Mouse (Mus musculus) cerebellum, postnatal 25 days (tissue): ENCODE measurements around the gene Grtp1.

Experiments
- DNase-seq, 2 experiments: peaks; one replicate each; pipeline ENCODE4 v3.0.0; 2021; ENCODE audit warnings: mixed read lengths in 2 of 2

Gene Grtp1

DNA sequence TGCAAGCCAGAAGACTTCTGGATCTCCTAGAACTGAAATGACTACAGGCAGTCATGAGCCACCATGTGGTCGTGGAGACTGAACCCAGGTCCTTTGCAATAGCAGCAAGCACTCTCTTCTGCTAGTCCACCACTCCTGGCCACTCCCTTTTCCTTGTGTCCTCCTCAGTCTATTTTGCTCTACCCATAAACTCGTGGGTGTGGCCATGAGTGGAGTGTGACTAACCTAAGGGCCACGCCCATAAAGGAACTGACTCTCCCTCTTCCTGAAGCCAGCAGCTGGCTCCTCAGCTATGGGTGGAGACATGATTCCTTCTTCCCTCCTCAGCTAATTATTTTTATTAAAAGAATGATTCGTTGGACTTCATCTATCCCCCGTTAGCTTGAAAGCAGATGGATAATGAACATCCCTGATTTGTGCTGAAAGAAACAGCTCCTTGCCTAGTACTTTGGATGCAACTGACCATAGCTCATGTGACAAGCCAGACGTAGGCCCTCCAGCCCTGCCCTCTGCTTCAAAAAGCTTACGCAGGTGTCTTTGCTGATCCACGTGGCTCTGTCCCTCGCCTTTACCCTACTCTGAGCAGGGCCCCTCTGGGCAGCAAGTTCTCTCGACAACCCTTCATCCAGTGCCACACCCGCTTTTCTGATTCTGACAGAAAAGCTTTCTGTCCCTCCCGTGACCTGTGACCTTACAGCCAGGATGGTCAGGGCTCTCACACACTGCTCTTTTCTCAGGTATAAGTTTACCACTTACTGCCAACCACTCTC is 4.1 kb upstream of the Grtp1 start:
- no peak for DNase-seq

DNA sequence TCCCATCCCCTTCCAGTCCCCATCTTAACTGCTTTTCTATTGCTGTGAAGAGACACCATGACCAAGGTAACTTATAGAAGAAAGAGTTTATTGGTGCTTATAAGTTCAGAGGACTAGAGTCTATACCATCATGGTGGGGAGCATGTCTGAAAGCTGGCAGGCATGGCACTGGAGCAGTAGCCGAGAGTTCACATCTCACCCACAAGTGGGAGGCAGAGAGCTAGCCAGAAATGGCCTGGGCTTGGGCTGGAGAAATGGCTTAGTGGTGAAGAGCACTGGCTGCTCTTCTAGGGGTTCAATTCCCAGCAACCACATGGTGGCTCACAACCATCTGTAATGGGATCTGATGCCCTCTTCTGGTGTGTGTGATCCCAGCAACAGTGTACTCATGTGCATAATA is 3.1 kb upstream of the Grtp1 start:
- DNase-seq: no peak

DNA sequence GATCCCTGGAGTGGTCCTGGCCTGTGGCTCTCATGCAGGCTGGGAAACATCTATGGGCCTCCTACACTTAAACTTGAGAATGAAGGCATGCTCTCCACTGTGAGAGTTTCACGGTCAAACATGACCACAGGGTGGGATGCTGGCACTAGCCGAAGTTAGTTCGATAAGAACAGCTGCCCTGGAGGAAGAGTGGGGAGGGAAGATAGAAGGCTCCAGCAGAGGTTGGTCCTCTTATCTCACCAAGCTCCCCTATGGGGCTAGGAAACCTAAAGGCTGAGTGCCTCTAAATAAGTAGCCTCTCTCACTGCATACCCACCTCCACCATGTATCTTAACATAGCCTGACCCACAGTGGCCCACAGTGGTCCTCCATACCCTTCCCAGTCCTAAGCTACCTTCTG is 2.4 kb upstream of the Grtp1 start:
- no peak for DNase-seq

DNA sequence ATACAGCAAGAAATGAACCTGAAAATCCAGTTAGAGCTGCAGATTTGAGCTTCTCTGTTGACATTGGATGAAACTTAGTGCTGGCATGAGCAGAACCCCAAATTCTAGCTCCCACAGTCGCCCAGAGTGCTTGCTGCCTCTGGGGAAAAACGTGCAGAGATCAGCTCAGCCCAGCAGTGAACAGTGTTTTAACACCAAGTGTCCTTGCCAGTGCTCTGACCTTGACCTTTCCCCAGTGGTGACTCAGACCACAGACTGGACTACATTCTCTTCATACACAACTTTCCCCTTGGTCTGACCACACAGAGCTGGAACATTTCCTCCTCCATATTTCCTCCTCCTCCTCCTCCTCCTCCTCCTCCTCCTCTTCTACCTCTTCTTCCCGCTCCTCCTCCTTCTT is 1.6 kb upstream of the Grtp1 start:
- DNase-seq: no peak

DNA sequence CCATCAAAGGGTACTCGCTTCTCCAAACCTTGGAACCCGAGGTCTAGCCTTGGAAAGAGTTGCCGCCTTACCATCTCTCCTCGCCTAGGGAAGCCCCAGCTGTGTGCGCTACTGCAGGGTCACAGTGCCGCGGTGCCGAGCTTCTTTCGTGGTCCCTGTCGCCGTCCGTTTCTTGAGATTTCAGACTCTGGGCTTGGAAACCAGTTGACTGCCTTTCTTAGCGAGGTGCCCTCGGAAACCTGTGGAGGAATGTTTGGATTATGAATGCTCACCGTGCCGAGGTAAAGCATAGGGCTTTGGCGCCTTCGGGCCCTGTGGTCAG is 554 bp upstream of the Grtp1 start:
- DNase-seq: no peak

DNA sequence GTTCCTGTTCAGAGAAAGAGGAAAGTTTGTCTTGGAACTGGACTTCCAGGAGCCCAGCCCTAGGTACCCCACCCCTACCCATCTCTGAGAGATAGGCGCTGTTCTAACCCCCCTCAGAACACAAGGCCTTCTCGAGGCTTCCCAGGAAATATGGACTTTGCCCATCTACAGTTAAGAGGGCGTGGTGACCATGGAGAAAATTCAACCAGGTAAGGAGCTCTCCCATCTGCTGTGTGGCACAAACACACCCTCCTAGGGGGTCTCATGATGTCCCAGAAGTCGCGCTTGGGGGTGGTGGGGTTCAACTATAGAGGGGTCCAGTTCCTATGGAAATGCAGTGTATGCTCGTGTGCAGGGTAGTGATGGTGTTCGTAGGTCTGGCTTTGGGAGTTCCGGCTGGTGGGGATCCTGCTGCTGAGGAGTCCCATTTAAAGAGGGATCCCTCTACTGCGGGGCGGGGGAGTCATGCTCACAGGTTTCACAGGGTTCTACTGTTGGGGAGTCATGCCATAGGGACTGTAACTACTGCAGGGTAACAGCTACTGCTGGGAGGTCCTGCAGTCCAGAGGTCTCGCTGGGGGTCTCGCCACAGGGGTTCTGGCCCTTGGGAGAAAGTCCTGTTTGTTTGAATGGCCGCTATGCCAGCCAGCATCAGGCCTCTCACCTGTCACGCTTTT is 897 bp downstream of the Grtp1 start:
- no peak for DNase-seq

DNA sequence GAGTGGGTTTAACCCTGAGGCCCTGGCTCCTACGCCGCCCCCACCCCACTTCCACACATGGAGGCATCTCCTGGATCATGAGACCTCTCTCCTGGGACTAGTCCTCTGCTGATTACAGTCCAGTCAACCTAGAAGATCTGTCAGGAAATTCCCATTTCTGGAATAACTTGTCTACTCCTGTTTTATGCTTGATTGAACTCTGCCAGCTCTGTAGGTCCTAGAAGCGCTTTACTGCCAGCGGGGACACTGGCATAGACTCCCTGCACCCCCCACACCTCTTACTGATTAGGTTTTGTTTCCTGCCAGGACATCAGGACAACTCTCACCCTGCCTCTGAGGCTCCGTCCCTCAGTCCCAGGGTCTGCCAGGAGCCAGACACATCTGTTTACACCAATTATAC is 2.9 kb downstream of the Grtp1 start:
- no peak for DNase-seq

DNA sequence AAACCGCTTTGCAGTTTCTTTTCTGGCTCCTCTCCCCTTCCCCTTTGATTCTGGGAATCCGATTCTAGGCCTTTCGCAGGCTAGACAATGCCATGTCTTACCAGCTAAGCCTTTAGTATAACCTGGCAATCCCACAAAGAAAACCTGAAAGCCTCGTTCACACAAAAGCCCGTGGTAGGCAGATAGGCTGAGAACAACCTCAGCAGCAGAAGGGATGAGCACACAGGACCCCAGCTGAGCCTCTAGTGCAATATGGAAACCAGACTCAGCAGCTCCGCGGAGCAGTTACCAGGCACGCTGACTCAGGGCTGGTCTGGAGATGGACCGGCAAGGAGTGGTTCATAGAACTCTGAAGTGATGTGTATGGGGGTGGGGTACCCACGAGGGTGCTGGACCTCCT is 5.6 kb downstream of the Grtp1 start:
- DNase-seq: no peak

DNA sequence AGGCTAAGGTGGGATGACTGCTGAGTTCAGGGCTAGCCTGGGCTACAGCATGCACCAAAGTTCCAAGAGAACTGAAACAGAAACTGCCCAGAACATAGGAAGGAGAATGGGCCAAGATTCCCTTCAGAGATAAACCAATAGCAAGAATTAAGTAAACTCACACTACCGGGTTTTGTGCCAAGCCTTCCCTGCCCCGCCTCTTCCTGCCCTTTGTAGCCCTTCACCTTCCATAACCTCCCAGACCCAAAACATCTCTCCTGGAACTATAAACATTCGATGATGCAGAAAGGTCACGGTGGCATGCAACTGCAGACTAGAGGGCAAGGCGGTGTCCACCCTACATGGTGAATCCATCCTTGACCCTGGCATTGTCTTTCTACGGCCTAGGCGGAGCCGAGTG is 10.2 kb downstream of the Grtp1 start:
- DNase-seq: no peak

DNA sequence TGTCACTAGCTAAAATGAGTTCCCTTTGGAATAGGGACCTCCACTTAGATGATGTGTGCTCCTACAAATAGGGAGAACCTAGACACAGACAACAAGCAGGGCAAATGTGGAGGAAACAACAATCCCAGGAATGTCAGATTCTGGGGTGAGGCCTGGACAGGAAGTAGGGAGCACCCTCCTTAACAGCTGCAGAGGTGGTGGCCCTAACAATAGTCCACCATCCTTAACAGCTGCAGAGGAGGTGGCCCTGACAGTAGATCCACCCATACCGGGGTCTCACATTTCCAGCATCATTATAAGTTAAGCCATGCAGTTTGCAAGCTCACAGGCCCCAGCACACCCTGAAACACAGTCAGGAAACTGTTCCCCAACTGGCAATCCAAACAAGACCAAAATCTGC is 11.6 kb downstream of the Grtp1 start:
- DNase-seq: no peak

DNA sequence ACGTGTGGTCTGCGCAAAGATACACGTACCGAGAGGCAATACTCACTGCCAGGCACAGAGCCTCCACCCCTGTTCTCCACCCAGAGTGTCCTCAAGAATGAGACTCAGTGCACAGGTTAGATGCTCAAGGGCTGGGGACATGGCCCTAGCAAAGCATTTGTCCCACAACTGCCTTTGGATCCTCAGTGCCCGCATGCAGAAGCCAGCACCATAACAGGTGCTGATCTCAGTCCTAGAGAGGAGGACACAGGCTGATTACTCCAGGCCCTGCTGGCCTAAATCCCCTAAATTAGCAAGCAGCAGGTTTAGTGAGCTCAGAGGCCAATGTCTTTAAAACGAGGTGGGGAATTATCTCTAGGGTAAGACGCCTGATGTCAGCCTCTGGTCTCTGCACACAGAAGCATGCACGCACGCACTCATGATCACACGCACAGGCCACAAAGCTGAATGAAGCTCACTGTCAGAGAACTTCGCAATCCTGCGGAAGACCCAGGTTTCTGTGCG is 12.3 kb downstream of the Grtp1 start:
- DNase-seq: no peak

DNA sequence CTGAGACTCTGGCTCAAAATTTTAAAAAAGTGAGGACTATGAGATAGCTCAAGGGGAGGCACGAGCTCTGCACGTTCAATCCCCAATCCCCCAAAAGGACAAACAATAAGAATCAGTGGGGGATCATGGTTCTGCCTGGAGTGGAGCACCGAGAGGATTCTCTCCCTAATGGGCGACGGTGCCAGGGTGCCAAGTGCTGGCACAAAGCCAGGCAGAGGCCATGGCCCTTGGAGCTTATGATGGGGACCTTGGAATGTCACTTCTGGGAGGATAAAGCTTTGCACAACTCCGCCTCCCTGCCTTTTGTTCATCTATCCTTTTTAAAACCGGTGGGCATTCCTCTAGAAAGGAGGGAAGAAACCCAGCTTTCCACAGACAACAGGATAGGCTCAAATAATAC is 12.8 kb downstream of the Grtp1 start:
- no peak for DNase-seq

DNA sequence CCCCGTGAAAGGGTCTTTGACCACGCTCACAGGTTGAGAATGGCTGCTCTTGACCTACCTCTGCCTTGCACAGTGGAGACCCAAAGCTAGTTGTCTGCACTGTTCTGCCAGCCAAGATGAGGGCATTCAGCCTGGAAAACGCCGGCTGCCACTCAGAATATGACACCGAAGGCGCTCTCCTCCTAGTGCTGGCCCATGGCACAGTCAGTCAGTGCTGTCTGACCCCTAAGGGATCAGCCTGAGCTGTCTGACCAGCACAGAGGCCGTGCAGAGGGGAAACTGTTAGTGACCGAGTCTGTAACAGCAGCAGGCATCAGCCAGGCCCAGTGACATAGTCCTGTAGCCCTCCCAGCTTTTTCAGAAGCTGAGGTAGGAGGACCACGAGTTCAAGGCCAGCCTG is 13.2 kb downstream of the Grtp1 start:
- no peak for DNase-seq

DNA sequence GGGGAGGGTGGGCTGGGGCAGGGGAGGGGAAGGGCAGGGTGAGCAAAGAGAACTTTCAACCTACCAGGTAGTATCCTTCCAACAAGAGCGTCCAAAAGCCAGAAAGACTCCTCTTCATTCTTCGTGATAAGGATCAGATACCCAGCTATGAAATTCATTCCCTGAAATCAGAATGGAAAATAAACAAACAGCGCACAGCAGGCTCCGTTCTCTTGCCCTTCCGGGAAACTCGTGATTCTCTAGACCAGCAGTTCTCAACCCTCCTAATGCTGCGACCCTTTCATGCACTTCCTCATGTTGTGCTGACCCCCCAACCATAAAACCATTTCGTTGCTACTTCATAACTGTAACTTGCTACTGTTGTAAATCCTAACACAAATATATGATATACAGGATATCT is 13.6 kb downstream of the Grtp1 start:
- DNase-seq: no peak

DNA sequence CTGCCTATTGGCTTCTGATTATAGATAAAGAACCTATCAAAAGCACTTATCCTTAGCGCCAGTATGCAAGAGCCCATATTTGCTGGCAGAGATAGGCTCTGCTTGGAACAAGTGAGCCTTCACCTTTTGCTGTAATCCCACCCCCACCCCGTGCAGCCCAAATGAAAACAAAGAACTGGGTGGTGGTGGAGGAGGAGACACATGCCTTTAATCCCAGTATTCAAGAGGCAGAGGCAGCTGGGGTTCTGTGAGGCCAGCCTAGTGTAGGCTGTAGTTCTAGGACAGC is 18.8 kb downstream of the Grtp1 start:
- DNase-seq: no peak

DNA sequence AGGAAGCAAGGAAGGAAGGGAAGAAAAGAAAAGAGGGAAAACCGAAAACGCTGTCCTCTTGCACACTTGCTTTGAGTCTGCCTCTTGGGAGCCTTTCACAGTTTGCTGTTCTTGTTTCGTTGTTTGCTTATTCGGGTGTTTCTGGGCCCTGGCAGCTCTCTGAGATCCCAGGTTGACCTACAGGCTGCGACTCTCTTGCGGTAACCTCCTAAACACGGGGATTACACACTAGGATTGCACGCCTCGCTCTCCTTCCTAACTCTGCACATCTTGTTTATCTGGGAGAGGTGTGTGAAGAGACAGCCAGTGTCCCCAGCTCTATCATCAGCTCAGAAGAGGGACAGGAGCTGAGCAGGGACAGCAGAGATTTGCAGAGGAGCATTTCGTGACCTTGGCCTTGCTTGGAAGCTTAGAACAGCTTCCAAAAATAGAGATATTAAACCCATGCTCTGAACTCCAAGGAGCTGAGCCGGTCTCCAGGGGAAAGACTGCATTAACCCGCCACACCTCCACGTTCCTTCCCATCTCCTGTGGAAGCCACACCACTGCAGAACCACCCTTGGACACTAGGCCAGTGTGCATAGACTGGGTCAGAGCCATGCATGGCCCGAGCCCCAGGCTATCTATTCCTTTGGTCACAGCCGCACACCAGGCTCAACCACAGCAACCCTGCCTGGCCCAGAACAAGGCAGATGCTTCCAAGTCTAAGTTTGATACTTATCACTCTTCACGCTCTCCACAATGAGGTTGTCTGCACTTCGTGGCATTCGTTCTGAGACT is 19.3 kb downstream of the Grtp1 start:
- no peak for DNase-seq

DNA sequence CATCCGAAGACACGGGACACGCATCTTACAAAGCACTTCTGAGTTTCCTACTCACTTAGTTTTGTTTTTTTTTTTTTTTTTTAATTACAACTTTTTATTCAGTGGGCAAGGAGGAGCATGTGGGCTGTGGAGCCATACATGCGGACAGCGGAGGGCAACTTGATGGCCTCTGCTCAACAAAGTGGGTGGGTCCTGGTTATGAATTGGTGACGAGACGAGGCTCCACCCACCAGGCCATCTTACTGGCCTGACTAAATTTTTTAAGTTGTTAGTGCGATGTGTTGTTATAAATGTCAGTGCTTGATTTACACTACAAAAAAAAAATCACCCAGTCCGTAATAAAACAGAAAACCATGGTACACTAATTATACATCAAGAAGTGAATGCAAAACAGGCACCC is 20.0 kb downstream of the Grtp1 start:
- no peak for DNase-seq

DNA sequence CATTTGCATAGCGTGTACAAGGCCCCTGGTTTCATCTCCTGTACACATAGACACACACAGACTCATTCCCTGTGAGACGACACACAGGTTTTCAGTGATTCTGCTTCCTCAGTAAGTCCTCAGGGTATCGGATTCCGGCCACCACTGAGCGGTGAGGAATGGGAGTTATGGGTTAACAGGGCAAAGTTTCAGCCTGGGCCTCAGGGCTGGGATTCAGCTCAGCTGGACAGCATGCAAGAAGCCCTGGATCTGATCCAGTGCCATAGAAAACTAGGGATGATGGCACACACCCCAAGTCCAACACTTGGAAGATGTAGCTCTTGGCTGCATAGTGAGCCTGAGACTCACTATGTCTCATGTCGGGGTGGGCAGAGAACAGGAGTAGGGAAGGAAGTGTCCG is 20.5 kb downstream of the Grtp1 start:
- no peak for DNase-seq

DNA sequence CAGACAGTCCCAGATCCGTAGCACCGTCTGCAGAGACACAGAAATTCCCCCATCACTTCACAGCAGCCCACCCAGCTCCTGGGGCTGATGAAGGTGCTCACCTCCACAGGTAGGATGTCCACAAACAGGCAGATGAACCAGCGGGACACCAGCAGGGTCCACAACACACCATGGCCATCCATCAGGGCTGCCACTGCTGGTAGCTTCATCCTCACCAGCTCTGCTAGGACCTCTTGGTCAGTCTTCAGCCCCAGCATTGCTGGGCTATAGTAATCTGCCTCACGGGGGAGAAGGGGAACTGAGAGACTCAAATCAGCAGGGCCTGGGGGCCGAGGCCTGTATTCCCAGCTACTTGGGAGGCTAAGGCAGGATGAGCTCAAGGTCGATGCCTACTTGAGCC is 20.9 kb downstream of the Grtp1 start:
- DNase-seq: no peak

DNA sequence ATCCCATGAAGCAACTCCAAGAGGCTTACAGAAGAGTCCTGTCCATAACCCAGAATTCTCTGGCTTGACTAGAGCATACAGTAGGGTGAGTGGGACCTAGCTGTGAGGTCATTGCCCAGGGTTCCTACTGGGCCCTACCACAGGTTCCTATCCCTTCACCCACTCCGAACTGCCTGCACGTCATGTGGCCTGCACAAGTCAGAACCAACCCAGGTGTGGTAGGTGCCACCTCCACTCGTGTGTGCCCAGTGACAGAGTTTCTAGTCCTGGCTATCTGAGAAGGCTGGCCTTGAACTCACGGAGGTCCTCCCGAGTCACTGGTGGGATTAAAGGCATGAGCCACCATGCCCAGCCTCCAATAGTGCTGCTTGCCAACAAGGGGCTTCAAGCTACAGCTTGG is 22.3 kb downstream of the Grtp1 start:
- no peak for DNase-seq

DNA sequence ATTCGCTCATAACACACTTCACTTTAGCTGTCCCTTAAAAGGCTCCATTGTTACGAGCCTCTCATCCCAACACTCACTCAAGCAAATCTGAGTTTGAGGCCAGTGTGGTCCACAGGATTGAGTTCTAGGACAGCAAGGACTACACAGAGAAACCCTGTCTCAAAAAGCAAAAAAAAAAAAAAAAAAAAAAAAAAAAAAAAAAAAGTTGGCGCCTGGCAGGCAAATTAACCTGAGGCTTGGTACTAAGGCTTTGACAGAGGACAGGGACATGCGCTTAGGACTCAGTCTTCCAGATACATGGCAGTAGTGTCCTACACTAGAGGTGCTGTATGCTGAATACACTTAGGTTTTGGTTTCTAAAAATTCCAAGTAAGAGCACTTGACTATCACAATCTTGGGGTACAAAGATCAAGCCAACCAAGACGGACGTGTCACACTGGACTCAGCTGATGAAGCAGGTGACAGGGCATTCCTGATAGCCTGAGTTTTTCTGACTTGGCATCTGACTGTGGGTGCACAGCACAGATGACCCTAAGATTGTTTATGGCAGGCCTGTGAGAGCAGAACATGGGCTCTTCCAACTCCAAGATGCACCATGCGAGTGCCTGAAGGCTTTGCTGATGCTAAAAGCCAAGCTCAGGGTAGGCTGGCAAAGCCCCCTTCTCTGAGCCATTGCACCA is 23.1 kb downstream of the Grtp1 start:
- DNase-seq: no peak

DNA sequence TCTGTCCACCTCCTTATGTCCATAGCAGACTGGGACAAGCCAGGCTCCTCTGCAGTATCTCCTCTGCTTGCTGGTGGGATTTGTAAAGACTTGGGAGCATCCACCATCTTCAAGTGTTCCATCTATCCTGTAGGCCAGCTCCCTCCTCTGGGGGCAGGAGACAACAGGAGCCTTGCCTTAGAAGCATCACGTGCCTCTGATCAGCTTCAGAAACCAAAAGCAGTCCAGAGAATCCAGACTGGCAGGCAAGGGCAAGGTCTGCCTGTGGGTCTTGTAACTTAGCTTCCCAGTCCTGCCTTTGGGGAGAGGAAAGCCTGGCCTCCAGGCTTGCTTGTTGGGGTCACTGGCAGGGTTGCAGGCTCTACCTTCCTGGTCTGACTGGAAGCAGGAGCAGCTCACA is 24.8 kb downstream of the Grtp1 start:
- DNase-seq: no peak

DNA sequence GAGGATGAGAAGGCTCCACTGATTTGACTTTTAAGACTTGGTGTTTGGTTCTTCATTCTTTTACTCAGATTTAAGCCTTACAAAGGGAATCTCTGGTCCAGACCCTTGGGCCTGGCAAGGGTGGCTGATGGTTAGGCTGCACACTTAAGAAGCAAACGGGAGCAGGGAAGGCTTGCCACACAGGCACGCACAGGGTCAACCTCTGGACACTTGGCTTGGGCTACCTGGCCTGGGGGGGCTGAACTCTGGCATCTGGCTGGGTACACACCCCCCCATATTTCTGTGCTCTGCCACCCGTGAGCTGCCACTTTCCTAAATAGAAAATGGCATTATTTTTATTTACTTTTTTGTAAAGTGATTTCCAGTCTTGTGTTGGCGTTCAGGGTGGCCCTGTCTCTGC is 25.6 kb downstream of the Grtp1 start:
- DNase-seq: no peak

DNA sequence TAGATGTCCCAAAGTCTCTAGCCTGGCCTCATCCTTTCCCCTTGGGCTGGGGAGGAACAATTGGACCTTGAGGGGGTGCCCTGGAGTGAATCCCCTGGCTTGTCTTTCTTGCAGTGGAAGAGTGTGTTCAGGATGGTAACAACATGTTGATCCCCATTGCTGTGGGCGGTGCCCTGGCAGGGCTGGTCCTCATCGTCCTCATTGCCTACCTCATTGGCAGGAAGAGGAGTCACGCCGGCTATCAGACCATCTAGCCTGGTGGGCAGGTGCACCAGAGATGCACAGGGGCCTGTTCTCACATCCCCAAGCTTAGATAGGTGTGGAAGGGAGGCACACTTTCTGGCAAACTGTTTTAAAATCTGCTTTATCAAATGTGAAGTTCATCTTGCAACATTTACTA is 26.1 kb downstream of the Grtp1 start:
- DNase-seq: no peak
